Mouse (Mus musculus) heart, postnatal 0 days (tissue): ENCODE data around the gene Med10. TPM values are rescaled to one million over a fixed set of nuclear protein-coding genes. Genes with fewer than 3 reads are reported as not detected.

Experiments
- ATAC-seq: fragments of 200-750 bp; cut with Nextera tagmentation; 2 replicates; pipeline ENCODE4 v1.8.0; 2017; ENCODE audit warnings: low read depth, moderate number of reproducible peaks, moderate library complexity; ENCODE audit not compliant: insufficient read depth
- DNase-seq: peaks from one replicate; pipeline ENCODE4 v3.0.0-alpha.2; 2016; ENCODE audit warnings: low spot score
- H3K27ac ChIP-seq: fragments of 300-500 bp; sonication (generic); 2 replicates; pipeline ENCODE4 v1.5.1; 2014; ENCODE audit warnings: low read depth, mild to moderate bottlenecking
- H3K27me3 ChIP-seq: fragments of 300-500 bp; sonication (generic); 2 replicates; pipeline ENCODE4 v1.6.1; 2014; ENCODE audit warnings: low read length, mixed read lengths; ENCODE audit not compliant: control insufficient read depth, insufficient read depth
- H3K36me3 ChIP-seq: fragments of 300-500 bp; sonication (generic); replicated peaks from 2 replicates; pipeline ENCODE4 v1.6.1; 2014; ENCODE audit warnings: low read length, mixed read lengths; ENCODE audit not compliant: control insufficient read depth, insufficient read depth
- H3K4me1 ChIP-seq: fragments of 300-500 bp; sonication (generic); 2 replicates; pipeline ENCODE4 v1.6.1; 2014; ENCODE audit warnings: antibody characterized with exemption; ENCODE audit not compliant: control insufficient read depth, insufficient read depth
- H3K4me2 ChIP-seq: fragments of 300-500 bp; sonication (generic); 2 replicates; pipeline ENCODE4 v1.6.1; 2014; ENCODE audit warnings: low read depth, mild to moderate bottlenecking, low read length, moderate library complexity
- H3K4me3 ChIP-seq: fragments of 300-500 bp; sonication (generic); 2 replicates; pipeline ENCODE4 v1.5.1; 2014; ENCODE audit warnings: low read depth, low read length
- H3K9ac ChIP-seq: fragments of 300-500 bp; sonication (generic); replicated peaks from 2 replicates; pipeline ENCODE4 v1.6.1; 2014; ENCODE audit warnings: low read depth, low read length, mixed read lengths
- H3K9me3 ChIP-seq: fragments of 300-500 bp; sonication (generic); replicated peaks from 2 replicates; pipeline ENCODE4 v1.6.1; 2016; ENCODE audit warnings: low read length; ENCODE audit not compliant: control insufficient read depth
- CTCF ChIP-seq: IDR thresholded peaks from 2 replicates; pipeline ENCODE4 v1.5.1; 2016; ENCODE audit warnings: antibody characterized with exemption, control low read depth, low read depth
- EP300 ChIP-seq: IDR thresholded peaks from 2 replicates; pipeline ENCODE4 v1.6.1; 2016; ENCODE audit warnings: antibody characterized with exemption, low read depth
- WGBS: fragments of 180-500 bp; shearing (Covaris S2); extraction: QIAGEN DNeasy Blood & Tissue Kit; methylation state at CpG from one replicate; pipeline ENCODE4 v1.1.7; 2014; 5-methylcytosine and 5-hydroxymethylcytosine counted together
- polyA plus RNA-seq: library from polyadenylated mRNA; unstranded; fragments of >200 nt; fragmentation: Nextera tagmentation; extraction: Ambion mirVana; gene quantifications from 2 replicates; pipeline ENCODE4 v1.2.1, GENCODE M21; 2015
- total RNA-seq: library from RNA; depleted of rRNA; stranded (reverse); fragments of >200 nt; gene quantifications from 2 replicates; pipeline ENCODE4 v1.2.3, GENCODE M21; 2014; ENCODE audit warnings: low replicate concordance; rRNA removed

Gene Med10
- total RNA-seq: 43.0 and 60.2 TPM in 2 replicates
- polyA plus RNA-seq: 101 and 106 TPM in 2 replicates

- no peak for ATAC-seq
- H3K9me3 ChIP-seq: no peaks in the 10 kb centered on the region
- WGBS: 74% methylated on average over 5 of the region's 5 CpGs
- TF ChIP-seq CTCF: no peak
- TF ChIP-seq EP300: no peak
- no peaks in the 10 kb centered on the region for H3K36me3 ChIP-seq
- H3K4me3 ChIP-seq: no peak within 1 kb of the TSS
- no peak within 1 kb of the TSS for H3K4me2 ChIP-seq
- no peak within 1 kb of the TSS for H3K27ac ChIP-seq
- H3K9ac ChIP-seq: no peak within 1 kb of the TSS
- no peak for DNase-seq
- H3K27me3 ChIP-seq: no peaks in the 10 kb centered on the region
- H3K4me1 ChIP-seq: no peaks in the 10 kb centered on the region
Measured at GRCm38 (mm10) chr13:69802095-69802494, at the start of gene Med10. Gene Med10, plus strand, starts transcription at chr13:69802395.

- H3K9me3 ChIP-seq: no peaks in the 10 kb centered on the region
- H3K9ac ChIP-seq: no peak overlapping the region
- no peak overlapping the region for H3K27ac ChIP-seq
- TF ChIP-seq EP300 (no peak), CTCF (no peak)
- ATAC-seq (no peak), DNase-seq (no peak)
- H3K4me3 ChIP-seq: no peak overlapping the region
- H3K27me3 ChIP-seq: no peaks in the 10 kb centered on the region
- no peaks in the 10 kb centered on the region for H3K4me1 ChIP-seq
- WGBS: 74% methylated on average over 2 of the region's 2 CpGs
- no peaks in the 10 kb centered on the region for H3K36me3 ChIP-seq
- H3K4me2 ChIP-seq: no peak overlapping the region
Measured at GRCm38 (mm10) chr13:69752875-69753274, 49.3 kb upstream of the Med10 start.

- Histone ChIP-seq H3K36me3 (no peaks in the 10 kb centered on the region), H3K4me2 (no peak overlapping the region), H3K9me3 (no peaks in the 10 kb centered on the region), H3K27me3 (no peaks in the 10 kb centered on the region), H3K9ac (no peak overlapping the region), H3K4me3 (no peak overlapping the region), H3K27ac (no peak overlapping the region), H3K4me1 (no peaks in the 10 kb centered on the region)
- no peak for TF ChIP-seq CTCF
- no peak for TF ChIP-seq EP300
- DNase-seq (no peak), ATAC-seq (no peak)
- 43% methylated on average over 6 of the region's 6 CpGs for WGBS
Measured at GRCm38 (mm10) chr13:69758979-69759378, 43.2 kb upstream of the Med10 start.

DNA sequence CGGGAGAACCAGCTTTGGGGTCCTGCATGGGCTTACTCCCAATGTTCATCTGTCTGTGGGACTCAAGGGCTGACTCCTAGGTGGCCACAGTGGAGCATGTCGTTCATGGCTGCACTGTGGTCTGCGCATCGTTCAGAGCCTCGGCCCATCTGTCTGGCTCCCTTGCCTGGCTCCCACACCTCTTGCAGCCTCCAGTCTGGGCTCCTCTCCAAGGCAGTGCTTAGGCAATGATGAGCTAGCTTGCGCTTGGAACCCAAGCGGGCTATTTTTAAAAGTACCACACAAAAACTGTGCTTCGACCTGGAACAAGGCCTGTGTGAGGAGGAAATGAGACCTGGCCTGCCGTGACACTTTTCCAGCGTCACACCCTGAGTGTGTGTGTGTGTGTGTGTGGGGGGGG, 40.8 kb upstream of the Med10 start:
- H3K9me3 ChIP-seq: no peaks in the 10 kb centered on the region

GRCm38 (mm10) chr13:69764646-69765045, 37.5 kb upstream of the Med10 start:
- Histone ChIP-seq H3K27me3 (no peaks in the 10 kb centered on the region), H3K4me1 (no peaks in the 10 kb centered on the region), H3K9ac (no peak overlapping the region), H3K4me2 (no peak overlapping the region), H3K36me3 (no peaks in the 10 kb centered on the region), H3K4me3 (no peak overlapping the region), H3K9me3 (0 out of 2 replicates have a peak, but pooled peaks cover 4% of the 10 kb centered on the region), H3K27ac (no peak overlapping the region)
- ATAC-seq: no peak
- TF ChIP-seq CTCF: no peak
- no peak for TF ChIP-seq EP300
- no peak for DNase-seq
- WGBS: 78% methylated on average over 9 of the region's 9 CpGs

More for the DNA sequence above, 40.8 kb upstream of the Med10 start:
- no peaks in the 10 kb centered on the region for H3K36me3 ChIP-seq
- 30% methylated on average over 10 of the region's 10 CpGs for whole genome bisulfite sequencing
- DNase-seq (peak; percentile 58), ATAC-seq (peak; percentile 60)
- no peak overlapping the region for H3K4me2 ChIP-seq
- no peaks in the 10 kb centered on the region for H3K27me3 ChIP-seq
- no peaks in the 10 kb centered on the region for H3K4me1 ChIP-seq
- TF ChIP-seq CTCF (no peak), EP300 (no peak)
- no peak overlapping the region for H3K4me3 ChIP-seq
- no peak overlapping the region for H3K27ac ChIP-seq
- no peak overlapping the region for H3K9ac ChIP-seq

DNA sequence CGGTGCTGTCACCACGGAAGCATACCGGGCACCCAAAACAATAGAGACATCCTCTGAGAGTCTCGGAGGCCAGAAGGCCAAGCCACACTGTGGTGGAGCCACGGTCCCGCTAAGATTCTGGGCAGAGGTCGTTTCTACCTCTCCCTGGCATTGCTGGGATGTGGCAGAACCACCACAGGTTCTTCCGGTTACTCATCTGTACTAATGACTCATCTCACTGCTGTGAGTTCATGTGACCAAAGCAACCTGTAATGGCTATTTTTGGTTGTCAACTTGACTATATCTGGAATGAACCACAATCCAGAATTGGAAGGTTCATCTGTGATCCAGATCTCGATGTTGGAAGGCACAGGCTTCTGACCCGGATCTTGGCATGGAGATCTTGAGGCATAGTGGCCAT, 34.0 kb upstream of the Med10 start:
- Histone ChIP-seq H3K27me3 (no peaks in the 10 kb centered on the region), H3K4me3 (no peak overlapping the region), H3K27ac (no peak overlapping the region), H3K4me1 (no peaks in the 10 kb centered on the region), H3K9me3 (0 out of 2 replicates have a peak, but pooled peaks cover 4% of the 10 kb centered on the region), H3K9ac (no peak overlapping the region), H3K36me3 (no peaks in the 10 kb centered on the region), H3K4me2 (no peak overlapping the region)
- WGBS: 74% methylated on average over 10 of the region's 10 CpGs
- ATAC-seq (no peak), DNase-seq (no peak)
- TF ChIP-seq EP300: no peak
- no peak for TF ChIP-seq CTCF
